Comparison of ENCODE assay signal across 9 mouse cellular contexts in the genomic region with DNA sequence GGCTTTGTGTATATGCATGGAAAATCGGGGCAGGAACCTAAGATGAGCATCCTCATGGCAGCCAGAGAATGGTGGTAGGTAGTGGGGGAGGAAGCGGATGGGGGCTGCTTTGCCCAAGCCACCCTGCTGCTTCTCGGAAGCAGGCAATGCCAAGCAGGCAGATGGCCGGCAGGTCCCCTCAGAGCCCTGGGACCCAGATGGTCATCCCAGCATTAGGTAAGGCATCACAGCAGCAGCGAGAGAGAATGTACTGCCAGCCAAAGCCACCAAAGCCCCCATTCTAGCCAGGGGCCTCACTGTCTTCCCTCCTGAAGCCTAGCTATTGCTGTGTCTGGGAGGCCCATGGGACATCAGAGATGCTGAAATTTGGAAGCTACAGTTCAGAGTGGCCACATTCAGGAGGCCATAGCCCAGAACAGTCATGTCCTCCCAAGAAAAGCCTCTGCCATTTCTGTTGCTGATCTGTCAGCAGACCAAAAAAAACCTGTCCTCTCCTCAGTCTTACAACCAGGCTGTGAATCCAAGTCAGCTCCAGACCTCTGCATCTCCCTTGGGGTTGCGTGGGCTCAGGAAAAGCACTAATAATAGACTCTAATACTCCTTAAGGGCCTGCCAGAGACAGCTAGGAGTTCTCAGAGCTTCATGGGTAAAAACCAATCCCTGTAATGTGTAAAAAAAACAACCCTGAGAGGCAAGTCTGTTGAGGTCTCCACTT.
A peak's percentile ranks its signal among the peaks of the same experiment; 100 is the strongest.
DNase-seq lines count a peak whose midpoint lies in the region; ATAC-seq and TF ChIP-seq lines count a peak whose summit lies in the region.
"Had no signal": no experiment of that assay in that cellular context is flagged by ENCODE, and none has a peak within 500 bp of the region (broad histone marks: within the 10 kb centered on the region; RNA-seq: fewer than 3 reads in every experiment).

No protein-coding gene starts in this region.

- intact Hi-C loops in gastrocnemius, adult 2 months (cut with DNase I) = loop anchor here (2.0 to 5.0 kb wide), 3 partner anchors 66 to 188 kb away; partner anchors contain the start of gene Zmiz1

- H3K9ac ChIP-seq in hindbrain, embryonic 14.5 days = peak overlapping the region; percentile 17; the same call in 1 of the 2 replicates
- no peak overlapping the region for H3K9ac ChIP-seq in stomach, postnatal 0 days (ENCODE audit: low read length)

- no peak for ATAC-seq in hindbrain, embryonic 14.5 days (ENCODE audit: low FRiP score)
- no peak for ATAC-seq in stomach, postnatal 0 days (ENCODE audit: low FRiP score, low TSS enrichment)
- ATAC-seq: inflammation-experienced regulatory T-cells, adult 6 months had no signal

- H3K9me3 ChIP-seq in hindbrain, embryonic 14.5 days (ENCODE audit: control insufficient read depth, low read length) = no peaks in the 10 kb centered on the region
- H3K9me3 ChIP-seq in stomach, postnatal 0 days (ENCODE audit: control insufficient read depth, low read length) = no peaks in the 10 kb centered on the region

- no peaks in the 10 kb centered on the region for H3K36me3 ChIP-seq in hindbrain, embryonic 14.5 days (replicated peaks; ENCODE audit: control insufficient read depth, insufficient read depth)
- no peaks in the 10 kb centered on the region for H3K36me3 ChIP-seq in stomach, postnatal 0 days (ENCODE audit: control insufficient read depth, insufficient read depth, low read length)

- no peaks in the 10 kb centered on the region for H3K27me3 ChIP-seq in hindbrain, embryonic 14.5 days (ENCODE audit: control insufficient read depth, insufficient read depth, low read length)
- no peaks in the 10 kb centered on the region for H3K27me3 ChIP-seq in stomach, postnatal 0 days (ENCODE audit: control insufficient read depth, insufficient read depth, low read length)

- no peak for TF ChIP-seq EP300 in stomach, postnatal 0 days (optimal IDR thresholded peaks at IDR 0.05)

- H3K4me3 ChIP-seq in gastrocnemius, adult 2 months = no peak overlapping the region
- H3K4me3 ChIP-seq in hindbrain, embryonic 14.5 days (replicated peaks; ENCODE audit: low read length) = no peak overlapping the region
- H3K4me3 ChIP-seq in stomach, postnatal 0 days (ENCODE audit: low read depth, low read length) = no peak overlapping the region

- peak overlapping the region; percentile 93 for H3K27ac ChIP-seq in gastrocnemius, adult 2 months
- peak overlapping the region; percentile 63; the same call in 1 of the 2 replicates for H3K27ac ChIP-seq in hindbrain, embryonic 14.5 days
- H3K27ac ChIP-seq in stomach, postnatal 0 days (replicated peaks) = no peak overlapping the region

- no peak for DNase-seq in gastrocnemius, adult 2 months
- DNase-seq in gastrocnemius, postnatal 4 days (ENCODE audit: low spot score in 2 of 2) = no peak
- DNase-seq in 3T3-L1 (ENCODE audit: low read depth, low spot score) = peak; percentile 46
- peak; percentile 88 to 90 for DNase-seq in cerebellum, postnatal 36 days
- DNase-seq in hindbrain, embryonic 14.5 days (ENCODE audit: low spot score) = no peak
- DNase-seq in stomach, postnatal 0 days (ENCODE audit: low spot score) = no peak
- DNase-seq in Muller cell, postnatal 12 days (ENCODE audit: inconsistent ontology term) = no peak
- DNase-seq in spleen, adult 18-20 months = no peak

- 63% methylated on average over 6 of the region's 6 CpGs for WGBS in hindbrain, embryonic 14.5 days
- 84% methylated on average over 6 of the region's 6 CpGs for WGBS in stomach, postnatal 0 days

- H3K4me1 ChIP-seq in hindbrain, embryonic 14.5 days (replicated peaks; ENCODE audit: control insufficient read depth, insufficient read depth, low read length) = peaks cover 26% of the 10 kb centered on the region; the same call in 1 of the 2 replicates
- H3K4me1 ChIP-seq in stomach, postnatal 0 days (replicated peaks; ENCODE audit: control insufficient read depth, insufficient read depth) = no peaks in the 10 kb centered on the region; the same call in 1 of the 2 replicates

- no peak for TF ChIP-seq CTCF in gastrocnemius, adult 2 months (IDR thresholded peaks at IDR 0.05)
- TF ChIP-seq CTCF in stomach, postnatal 0 days (IDR thresholded peaks at IDR 0.05; ENCODE audit: low read depth) = no peak

- no peak overlapping the region for H3K4me2 ChIP-seq in hindbrain, embryonic 14.5 days (replicated peaks)
- H3K4me2 ChIP-seq in stomach, postnatal 0 days (replicated peaks; ENCODE audit: low read depth) = no peak overlapping the region

Comparison
In these comparisons a context has a peak if more than half of its experiments do, and no peak if none do; other contexts are left out.
1. DNase-seq: peak in 3T3-L1 (single experiment) and cerebellum, postnatal 36 days (2 of 2); none in gastrocnemius, adult 2 months (single experiment), gastrocnemius, postnatal 4 days (0 of 2), hindbrain, embryonic 14.5 days (single experiment), stomach, postnatal 0 days (single experiment), Muller cell, postnatal 12 days (single experiment) and spleen, adult 18-20 months (0 of 2).